Mouse (Mus musculus): ENCODE measurements around the gene Slc22a27. TPM values are rescaled to one million over a fixed set of nuclear protein-coding genes. Genes with fewer than 3 reads are reported as not detected.

Slc22a27 gene
- total RNA-seq (2023): not detected

DNA sequence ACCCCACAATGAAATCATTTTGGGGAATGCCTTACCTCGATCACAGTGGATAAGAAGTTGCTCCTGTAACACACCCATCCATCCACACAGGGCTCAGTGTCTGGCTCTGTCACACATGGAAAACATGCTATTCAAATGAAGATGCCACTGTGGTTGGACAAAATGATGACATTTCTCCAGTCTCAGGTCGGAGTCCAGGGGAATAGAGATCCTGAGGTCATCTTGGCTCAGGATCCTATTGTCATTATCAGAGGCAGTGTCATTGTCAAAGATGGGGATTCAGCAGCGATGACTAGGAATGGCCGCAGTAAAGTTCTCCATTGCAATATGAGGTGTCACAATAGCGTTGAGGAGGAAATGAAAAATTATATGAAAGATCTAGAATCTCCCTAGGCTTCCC, at the start of gene Slc22a27:
Gene Slc22a27 (minus strand): TSS at position 101 of the 400 bp plus-strand sequence.

Other genes starting within 250 kb of the Slc22a27 start
- gene Slc22a26, start 163.4 kb downstream of the Slc22a27 start, total RNA-seq (2023): not detected
- gene Slc22a28, start 166.0 kb upstream of the Slc22a27 start, total RNA-seq (2023): not detected

Measured in monocyte, adult 59 days (primary cell).